Mouse (Mus musculus) limb, embryonic 14.5 days (tissue): ENCODE data around the gene Zranb1. TPM values are rescaled to one million over a fixed set of nuclear protein-coding genes. Genes with fewer than 3 reads are reported as not detected.

Source experiments
- ATAC-seq: fragments of 200-750 bp; cut with Nextera tagmentation; 2 replicates; pipeline ENCODE4 v1.8.0; 2017; ENCODE audit warnings: low read depth, moderate number of reproducible peaks, moderate TSS enrichment; ENCODE audit not compliant: low FRiP score
- DNase-seq: peaks from one replicate; pipeline ENCODE4 v3.0.0-alpha.2; 2015; ENCODE audit warnings: low spot score
- H3K27ac ChIP-seq: fragments of 300-500 bp; sonication (generic); replicated peaks from 2 replicates; pipeline ENCODE4 v1.5.1; 2014; ENCODE audit warnings: low read depth, mild to moderate bottlenecking, low read length, moderate library complexity, mixed read lengths
- H3K27me3 ChIP-seq: fragments of 300-500 bp; sonication (generic); 2 replicates; pipeline ENCODE4 v1.6.1; 2014; ENCODE audit warnings: low read length, mixed read lengths; ENCODE audit not compliant: control insufficient read depth, insufficient read depth
- H3K36me3 ChIP-seq: fragments of 300-500 bp; sonication (generic); 2 replicates; pipeline ENCODE4 v1.6.1; 2014; ENCODE audit warnings: mild to moderate bottlenecking, low read length, moderate library complexity, mixed read lengths; ENCODE audit not compliant: control insufficient read depth, insufficient read depth
- H3K4me1 ChIP-seq: fragments of 300-500 bp; sonication (generic); 2 replicates; pipeline ENCODE4 v1.6.1; 2014; ENCODE audit warnings: antibody characterized with exemption, low read length, mixed read lengths; ENCODE audit not compliant: control insufficient read depth, insufficient read depth
- H3K4me2 ChIP-seq: fragments of 300-500 bp; sonication (generic); replicated peaks from 2 replicates; pipeline ENCODE4 v1.6.1; 2014; ENCODE audit warnings: low read depth, mild to moderate bottlenecking, low read length, moderate library complexity; ENCODE audit not compliant: severe bottlenecking
- H3K4me3 ChIP-seq: fragments of 300-500 bp; sonication (generic); replicated peaks from 2 replicates; pipeline ENCODE4 v1.5.1; 2014; ENCODE audit warnings: low read length
- H3K9ac ChIP-seq: fragments of 300-500 bp; sonication (generic); 2 replicates; pipeline ENCODE4 v1.6.1; 2014; ENCODE audit warnings: mild to moderate bottlenecking, low read depth, low read length, moderate library complexity; ENCODE audit not compliant: severe bottlenecking
- H3K9me3 ChIP-seq: fragments of 300-500 bp; sonication (generic); 2 replicates; pipeline ENCODE4 v1.6.1; 2016; ENCODE audit warnings: low read length; ENCODE audit not compliant: control insufficient read depth
- POLR2A ChIP-seq: fragments of 200-500 bp; IDR thresholded peaks from 2 replicates; pipeline ENCODE4 v1.8.0; 2012; ENCODE audit warnings: inconsistent platforms, mild to moderate bottlenecking, moderate library complexity, borderline replicate concordance; ENCODE audit not compliant: insufficient read depth, insufficient read length; ENCODE audit errors: extremely low read depth
- WGBS: fragments of 180-500 bp; shearing (Covaris S2); extraction: QIAGEN DNeasy Blood & Tissue Kit; methylation state at CpG from one replicate; pipeline ENCODE4 v1.1.7; 2014; 5-methylcytosine and 5-hydroxymethylcytosine counted together
- polyA plus RNA-seq, 2 experiments: library from polyadenylated mRNA; depleted of rRNA in 1 of 2; stranded (reverse) in 1 of 2; unstranded in 1 of 2; fragments of >200 nt; fragmentation: Nextera tagmentation in 1 of 2; extraction: Ambion mirVana in 1 of 2; gene quantifications; 2 replicates each; pipeline versions ENCODE4 v1.2.1 to v1.2.3; 2012 to 2014

Gene Zranb1
- polyA plus RNA-seq, 2 experiments: 18.1 TPM

DNA sequence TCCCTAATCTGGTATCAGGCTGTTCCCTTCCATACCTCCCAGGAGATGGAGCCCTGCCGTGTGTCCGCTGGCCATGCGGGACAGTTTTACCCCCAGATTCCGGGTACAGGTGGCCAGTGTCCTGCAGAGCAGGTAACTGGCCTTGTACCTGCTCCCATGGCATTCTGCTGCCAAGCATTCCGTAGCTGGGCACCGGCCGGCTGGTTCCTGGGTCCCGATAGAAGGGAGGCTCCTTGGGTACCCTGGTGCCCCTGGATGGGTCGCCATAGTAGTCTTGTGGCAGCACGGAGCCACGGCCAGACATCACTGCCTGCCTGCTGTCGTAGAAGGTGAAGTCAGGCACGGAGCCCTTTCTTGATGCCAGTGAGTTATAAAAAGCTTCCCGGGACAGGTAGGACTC lies 83.7 kb downstream of the Zranb1 start:
- peaks cover 7% of the 10 kb centered on the region; the same call in 1 of the 2 replicates for H3K36me3 ChIP-seq
- no peak overlapping the region for H3K9ac ChIP-seq
- TF ChIP-seq POLR2A: no peak
- H3K27ac ChIP-seq: no peak overlapping the region
- 94% methylated on average over 14 of the region's 14 CpGs for WGBS
- ATAC-seq (no peak), DNase-seq (no peak)
- peaks cover 26% of the 10 kb centered on the region for H3K4me1 ChIP-seq
- no peaks in the 10 kb centered on the region for H3K27me3 ChIP-seq
- no peak overlapping the region for H3K4me3 ChIP-seq
- H3K4me2 ChIP-seq: no peak overlapping the region
- H3K9me3 ChIP-seq: no peaks in the 10 kb centered on the region

DNA sequence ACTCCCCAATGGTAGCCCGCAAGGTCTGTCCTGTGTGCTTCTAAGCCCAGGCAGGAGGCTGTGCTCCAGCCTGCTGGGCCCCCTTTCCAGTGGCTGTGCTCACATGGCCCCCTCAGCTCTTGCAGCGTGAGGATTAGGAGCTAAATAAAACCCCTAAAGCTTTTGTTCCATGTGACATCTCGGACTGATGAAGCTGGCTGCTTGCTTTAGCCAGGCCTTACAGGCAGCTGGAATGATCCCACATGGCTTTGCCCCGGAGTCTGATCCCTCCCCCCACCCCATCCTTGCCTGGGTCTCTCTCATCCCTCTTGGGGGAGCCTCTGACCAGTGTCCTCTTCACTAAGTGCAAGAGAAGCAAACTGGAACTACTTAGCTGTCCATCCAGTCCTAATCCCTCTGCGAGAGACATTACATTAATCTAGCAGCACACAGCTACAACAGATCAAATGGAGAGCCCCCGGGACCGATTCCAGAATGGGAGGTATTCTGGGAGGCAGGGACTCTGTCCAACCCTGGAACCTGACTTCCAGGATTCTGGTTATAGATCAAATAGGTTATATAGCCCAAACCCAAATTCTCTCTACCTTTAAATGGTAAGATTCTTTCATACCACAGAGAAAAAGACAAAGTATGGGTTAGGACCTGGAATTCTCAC lies 84.6 kb downstream of the Zranb1 start:
- H3K4me1 ChIP-seq: peaks cover 32% of the 10 kb centered on the region
- peak; percentile 41 for ATAC-seq
- TF ChIP-seq POLR2A: no peak
- DNase-seq: no peak
- H3K9ac ChIP-seq: no peak overlapping the region
- WGBS: 39% methylated on average over 7 of the region's 7 CpGs
- no peak overlapping the region for H3K27ac ChIP-seq
- H3K27me3 ChIP-seq: no peaks in the 10 kb centered on the region
- no peak overlapping the region for H3K4me3 ChIP-seq
- no peak overlapping the region for H3K4me2 ChIP-seq
- H3K9me3 ChIP-seq: no peaks in the 10 kb centered on the region
- peaks cover 3% of the 10 kb centered on the region; the same call in 1 of the 2 replicates for H3K36me3 ChIP-seq

DNA sequence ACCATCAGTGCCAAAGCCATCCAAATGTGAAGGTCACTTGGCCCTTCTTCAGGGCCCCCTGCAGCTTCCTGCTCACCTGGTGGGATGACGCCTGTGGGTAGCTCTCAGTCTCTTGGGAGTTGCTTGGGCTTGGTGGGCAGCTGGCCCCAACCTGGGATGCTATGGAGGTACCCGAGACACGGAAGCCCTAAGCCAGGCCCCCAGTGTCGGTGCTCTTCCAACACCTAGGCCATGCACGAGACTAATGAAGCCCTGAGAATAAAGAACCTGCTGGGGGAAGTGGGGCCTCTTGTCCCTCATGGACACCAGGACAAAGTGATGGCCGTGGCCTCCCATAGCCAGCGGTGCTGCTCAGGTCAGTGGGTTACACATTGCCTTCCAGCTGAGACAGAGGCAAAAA lies 88.0 kb downstream of the Zranb1 start:
- peaks cover 17% of the 10 kb centered on the region; the same call in 1 of the 2 replicates for H3K4me1 ChIP-seq
- no peak for DNase-seq

DNA sequence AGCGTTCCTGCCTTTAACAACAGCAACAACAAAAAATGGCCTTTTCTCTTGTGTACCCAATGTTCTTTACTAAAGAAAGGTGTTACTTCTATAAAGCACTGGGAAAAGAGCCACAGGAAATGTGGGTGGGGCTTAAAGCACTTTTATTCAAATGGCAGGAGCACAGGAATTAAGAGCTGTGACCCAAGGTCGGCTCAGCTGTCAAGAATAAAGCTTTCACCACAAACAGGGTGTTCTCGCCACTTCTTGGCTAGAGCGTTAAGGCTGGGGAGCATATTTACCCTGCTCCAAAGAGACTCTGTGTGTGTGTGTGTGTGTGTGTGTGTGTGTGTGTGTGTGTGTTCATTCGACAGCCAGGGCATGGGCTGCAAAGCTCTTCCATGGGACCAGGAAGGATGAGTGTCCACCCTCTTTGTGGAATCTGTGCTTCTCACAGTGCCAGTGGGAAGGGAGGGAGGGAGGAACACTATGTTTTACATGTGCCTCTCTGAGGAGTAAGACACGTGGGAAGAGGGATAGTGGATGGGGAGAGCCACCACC lies 88.6 kb downstream of the Zranb1 start:
- H3K27ac ChIP-seq: no peak overlapping the region
- 36% methylated on average over 6 of the region's 6 CpGs for WGBS
- no peak overlapping the region for H3K4me3 ChIP-seq
- peaks cover 18% of the 10 kb centered on the region for H3K4me1 ChIP-seq
- H3K27me3 ChIP-seq: no peaks in the 10 kb centered on the region
- DNase-seq: no peak
- H3K9me3 ChIP-seq: no peaks in the 10 kb centered on the region
- no peak overlapping the region for H3K4me2 ChIP-seq
- ATAC-seq: no peak
- no peaks in the 10 kb centered on the region for H3K36me3 ChIP-seq
- H3K9ac ChIP-seq: no peak overlapping the region
- no peak for TF ChIP-seq POLR2A

More for the DNA sequence above, 88.0 kb downstream of the Zranb1 start:
- Histone ChIP-seq H3K9me3 (no peaks in the 10 kb centered on the region), H3K36me3 (no peaks in the 10 kb centered on the region), H3K27ac (no peak overlapping the region), H3K27me3 (no peaks in the 10 kb centered on the region), H3K9ac (no peak overlapping the region), H3K4me2 (no peak overlapping the region), H3K4me3 (no peak overlapping the region)
- TF ChIP-seq POLR2A: no peak
- no peak for ATAC-seq
- 71% methylated on average over 7 of the region's 7 CpGs for WGBS

DNA sequence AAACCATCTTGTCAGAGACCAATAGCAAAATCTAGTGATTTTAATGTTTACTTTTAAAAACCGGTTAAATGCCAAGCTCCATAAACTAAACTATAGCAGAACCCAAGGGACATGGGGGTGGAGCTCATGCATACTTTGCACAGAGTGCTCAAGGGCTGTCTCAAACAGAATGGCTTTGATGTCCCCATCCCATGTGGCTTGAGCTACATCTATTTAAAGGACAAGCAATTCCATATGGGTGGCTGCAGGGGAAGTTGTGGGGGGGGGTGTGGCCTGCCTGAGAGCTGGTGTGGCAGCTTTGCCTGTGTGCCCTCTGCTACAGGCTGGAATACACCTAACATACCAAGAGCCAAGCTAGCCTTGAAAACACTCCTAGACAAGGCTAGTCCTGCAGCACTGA lies 93.8 kb downstream of the Zranb1 start:
- 0 out of 2 replicates have a peak overlapping the region, but pooled peaks have one; percentile 48 for H3K27ac ChIP-seq
- 37% methylated on average over 1 of the region's 1 CpGs for WGBS
- no peaks in the 10 kb centered on the region for H3K27me3 ChIP-seq
- no peaks in the 10 kb centered on the region for H3K9me3 ChIP-seq
- ATAC-seq (no peak), DNase-seq (peak; percentile 61)
- no peak overlapping the region for H3K4me3 ChIP-seq
- TF ChIP-seq POLR2A: no peak
- no peak overlapping the region for H3K4me2 ChIP-seq
- no peaks in the 10 kb centered on the region for H3K36me3 ChIP-seq
- H3K4me1 ChIP-seq: peaks cover 19% of the 10 kb centered on the region
- H3K9ac ChIP-seq: no peak overlapping the region
